Mouse (Mus musculus) ovary, postnatal 36 days (tissue): ENCODE measurements around the gene Olfr1294.

Source experiments
- DNase-seq: peaks from one replicate; pipeline ENCODE4 v3.0.0; 2022; ENCODE audit warnings: low spot score, mixed read lengths

Olfr1294 gene

GRCm38 (mm10) chr2:111540191-111540590 is at the start of gene Olfr1294:
Olfr1294 (minus strand) TSS chr2:111540291.
- DNase-seq, result no peak

- DNase-seq, result no peak
These were observed 29.5 kb upstream of the Olfr1294 start, which contains the start of gene Olfr1295 for GRCm38 (mm10) chr2:111569581-111569980. Olfr1295 (minus strand) TSS chr2:111569681.

GRCm38 (mm10) chr2:111524903-111525302 is 15.2 kb downstream of the Olfr1294 start, which contains the start of gene Olfr1293-ps:
Olfr1293-ps (plus strand) TSS chr2:111525203.
- no peak for DNase-seq

- DNase-seq, result no peak
These were observed 22.6 kb downstream of the Olfr1294 start for GRCm38 (mm10) chr2:111517451-111517850.

GRCm38 (mm10) chr2:111496880-111497279 is 43.2 kb downstream of the Olfr1294 start, which contains the start of gene Olfr1291-ps1:
Olfr1291-ps1 (plus strand) TSS chr2:111497180.
- no peak for DNase-seq

- no peak for DNase-seq
These were observed 46.4 kb downstream of the Olfr1294 start, which contains the start of gene Olfr1290 for GRCm38 (mm10) chr2:111493729-111494128. Olfr1290 (minus strand) TSS chr2:111493829.
